Mouse (Mus musculus): ENCODE measurements around the gene Lamtor5.

DNA sequence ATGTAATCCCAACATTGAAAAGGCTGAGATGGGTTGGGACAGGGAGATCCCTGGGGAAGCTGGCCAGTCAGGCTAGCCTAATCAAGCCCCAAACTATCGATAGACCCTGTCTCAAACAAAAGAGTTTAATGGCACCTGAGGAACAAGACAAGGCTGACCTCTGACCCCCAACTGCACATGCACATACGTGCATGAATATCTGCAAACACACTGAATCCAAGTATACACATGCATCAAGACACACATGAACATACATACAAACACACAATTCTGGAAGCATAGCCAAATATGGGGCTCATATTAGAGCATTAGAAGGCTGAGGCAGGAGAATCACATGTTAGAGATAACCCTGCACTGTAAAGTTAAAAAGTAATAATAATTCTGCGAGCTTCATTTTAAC, 2.0 kb upstream of the Lamtor5 start:
- TF ChIP-seq CTCF (IDR thresholded peaks at IDR 0.05; ENCODE audit: low read depth, low read length), result no peak
- TF ChIP-seq EP300 (IDR thresholded peaks at IDR 0.05; ENCODE audit: insufficient read depth, low read depth, low read length), result no peak

Data from ES-Bruce4 (cell line).